ENCODE assay signal across 10 mouse cellular contexts in genomic region chr6:48785189-48785588, GRCm38 (mm10). TPM values are rescaled to one million over a fixed set of nuclear protein-coding genes. Genes with fewer than 3 reads are reported as not detected.
DNase-seq lines count a peak whose midpoint lies in the region; ATAC-seq and TF ChIP-seq lines count a peak whose summit lies in the region.
"Had no signal": no experiment of that assay in that cellular context is flagged by ENCODE, and none has a peak within 500 bp of the region (broad histone marks: within the 10 kb centered on the region; RNA-seq: fewer than 3 reads in every experiment).

No protein-coding gene starts in this region.

- TF ChIP-seq EP300 in lung, postnatal 0 days (IDR thresholded peaks at IDR 0.05): peak; percentile 88

- ATAC-seq in kidney, embryonic 14.5 days (ENCODE audit: low FRiP score, low TSS enrichment): no peak
- peak; percentile 39; the same call in 1 of the 2 replicates for ATAC-seq in embryonic facial prominence, embryonic 15.5 days (ENCODE audit: insufficient number of reproducible peaks, low FRiP score, low TSS enrichment, low read depth)
- no peak for ATAC-seq in heart, embryonic 15.5 days (replicated peaks; ENCODE audit: insufficient number of reproducible peaks, insufficient read depth, low FRiP score, low read depth)
- ATAC-seq in lung, postnatal 0 days: peak; percentile 84
- no peak for ATAC-seq in erythroblast, adult 5-6 weeks (replicated peaks; ENCODE audit: low FRiP score, poor library complexity, severe bottlenecking)

- DNase-seq in kidney, adult 9 months: peak; percentile 74
- DNase-seq in lung, postnatal 0 days (ENCODE audit: low spot score): peak; percentile 92
- DNase-seq in layer of hippocampus, adult 2 months (ENCODE audit: low spot score in 2 of 2): no peak

- H3K36me3 ChIP-seq in kidney, embryonic 14.5 days (ENCODE audit: control insufficient read depth, insufficient read depth, low read length): no peaks in the 10 kb centered on the region
- no peaks in the 10 kb centered on the region for H3K36me3 ChIP-seq in embryonic facial prominence, embryonic 15.5 days
- H3K36me3 ChIP-seq in heart, embryonic 15.5 days: no peaks in the 10 kb centered on the region
- no peaks in the 10 kb centered on the region for H3K36me3 ChIP-seq in lung, postnatal 0 days (ENCODE audit: insufficient read depth, low read length)
- H3K36me3 ChIP-seq: neural tube, embryonic 12.5 days had no signal

- no peaks in the 10 kb centered on the region; the same call in 1 of the 2 replicates for H3K9me3 ChIP-seq in kidney, embryonic 14.5 days (ENCODE audit: control insufficient read depth, low read length)
- H3K9me3 ChIP-seq in embryonic facial prominence, embryonic 15.5 days (replicated peaks): no peaks in the 10 kb centered on the region
- H3K9me3 ChIP-seq in heart, embryonic 15.5 days (replicated peaks): no peaks in the 10 kb centered on the region
- no peaks in the 10 kb centered on the region for H3K9me3 ChIP-seq in lung, postnatal 0 days (ENCODE audit: low read length)
- H3K9me3 ChIP-seq: neural tube, embryonic 12.5 days had no signal

- 75% methylated on average over 1 of the region's 1 CpGs for WGBS in kidney, embryonic 14.5 days
- 34% methylated on average over 1 of the region's 1 CpGs for WGBS in embryonic facial prominence, embryonic 15.5 days
- WGBS in heart, embryonic 15.5 days: 43% methylated on average over 1 of the region's 1 CpGs
- WGBS in lung, postnatal 0 days: 23% methylated on average over 1 of the region's 1 CpGs

- H3K4me3 ChIP-seq in kidney, embryonic 14.5 days (ENCODE audit: low read length): no peak overlapping the region
- no peak overlapping the region for H3K4me3 ChIP-seq in embryonic facial prominence, embryonic 15.5 days (replicated peaks)
- no peak overlapping the region for H3K4me3 ChIP-seq in heart, embryonic 15.5 days
- no peak overlapping the region for H3K4me3 ChIP-seq in lung, postnatal 0 days (ENCODE audit: low read depth, low read length)
- no peak overlapping the region for H3K4me3 ChIP-seq in layer of hippocampus, adult 2 months
- H3K4me3 ChIP-seq: megakaryocyte, embryonic 14.5 days; neural tube, embryonic 12.5 days had no signal

- no peaks in the 10 kb centered on the region for H3K27me3 ChIP-seq in kidney, embryonic 14.5 days (ENCODE audit: control insufficient read depth, insufficient read depth, low read length)
- no peaks in the 10 kb centered on the region for H3K27me3 ChIP-seq in embryonic facial prominence, embryonic 15.5 days
- H3K27me3 ChIP-seq in heart, embryonic 15.5 days: no peaks in the 10 kb centered on the region
- H3K27me3 ChIP-seq in lung, postnatal 0 days (replicated peaks; ENCODE audit: insufficient read depth, low read length): no peaks in the 10 kb centered on the region
- H3K27me3 ChIP-seq: megakaryocyte, embryonic 14.5 days; neural tube, embryonic 12.5 days had no signal

- TF ChIP-seq CTCF in lung, postnatal 0 days (IDR thresholded peaks at IDR 0.05): no peak
- no peak for TF ChIP-seq CTCF in layer of hippocampus, adult 2 months (conservative IDR thresholded peaks at IDR 0.05)

- H3K4me2 ChIP-seq in kidney, embryonic 14.5 days (replicated peaks; ENCODE audit: low read depth, low read length): no peak overlapping the region
- no peak overlapping the region for H3K4me2 ChIP-seq in embryonic facial prominence, embryonic 15.5 days (replicated peaks)
- H3K4me2 ChIP-seq in heart, embryonic 15.5 days: no peak overlapping the region
- no peak overlapping the region for H3K4me2 ChIP-seq in lung, postnatal 0 days (replicated peaks; ENCODE audit: low read depth, low read length)
- H3K4me2 ChIP-seq: neural tube, embryonic 12.5 days had no signal

- H3K9ac ChIP-seq in kidney, embryonic 14.5 days (ENCODE audit: low read depth, low read length): no peak overlapping the region
- H3K9ac ChIP-seq in embryonic facial prominence, embryonic 15.5 days: no peak overlapping the region
- no peak overlapping the region for H3K9ac ChIP-seq in heart, embryonic 15.5 days
- H3K9ac ChIP-seq in lung, postnatal 0 days (replicated peaks; ENCODE audit: low read depth): no peak overlapping the region
- H3K9ac ChIP-seq: neural tube, embryonic 12.5 days had no signal

- H3K27ac ChIP-seq in kidney, embryonic 14.5 days (ENCODE audit: low read depth, low read length): no peak overlapping the region
- H3K27ac ChIP-seq in embryonic facial prominence, embryonic 15.5 days (replicated peaks): no peak overlapping the region
- 0 out of 2 replicates have a peak overlapping the region, but pooled peaks have one; percentile 8 for H3K27ac ChIP-seq in heart, embryonic 15.5 days
- peak overlapping the region; percentile 17; the same call in 1 of the 2 replicates for H3K27ac ChIP-seq in lung, postnatal 0 days (ENCODE audit: low read length)
- H3K27ac ChIP-seq in layer of hippocampus, adult 2 months: no peak overlapping the region
- H3K27ac ChIP-seq: neural tube, embryonic 12.5 days had no signal

- H3K4me1 ChIP-seq in kidney, embryonic 14.5 days (ENCODE audit: control insufficient read depth, insufficient read depth, low read length): no peaks in the 10 kb centered on the region
- no peaks in the 10 kb centered on the region for H3K4me1 ChIP-seq in embryonic facial prominence, embryonic 15.5 days
- no peaks in the 10 kb centered on the region for H3K4me1 ChIP-seq in heart, embryonic 15.5 days (replicated peaks)
- peaks cover 6% of the 10 kb centered on the region; the same call in 1 of the 2 replicates for H3K4me1 ChIP-seq in lung, postnatal 0 days (ENCODE audit: insufficient read depth, low read depth, low read length)
- H3K4me1 ChIP-seq: neural tube, embryonic 12.5 days had no signal

RNA-seq across cellular contexts. Expression of gene Gimap3, which starts 14.5 kb away (rescaled TPM):
- polyA plus RNA-seq in kidney, embryonic 14.5 days (2014; fragmentation: Nextera tagmentation; extraction: Ambion mirVana): not detected in 2 replicates
- not detected in 2 replicates for polyA plus RNA-seq in embryonic facial prominence, embryonic 15.5 days (2015; fragmentation: Nextera tagmentation; extraction: Ambion mirVana)
- polyA plus RNA-seq in heart, embryonic 15.5 days (2015; fragmentation: Nextera tagmentation; extraction: Ambion mirVana): 0.08 TPM in 1 of 2 replicates, not detected in the other
- polyA plus RNA-seq in lung, postnatal 0 days (2015; fragmentation: Nextera tagmentation; extraction: Ambion mirVana): 0.31 and 0.61 TPM in 2 replicates
- not detected for total RNA-seq in layer of hippocampus, adult 2 months (2021)
- total RNA-seq in erythroblast, adult 5-6 weeks (2015; ENCODE audit: low replicate concordance): 2.1 TPM in 1 of 2 replicates, not detected in the other
- 1.1 and 2.0 TPM in 2 replicates for total RNA-seq in erythroblast, adult 5-6 weeks (2017; ENCODE audit: low replicate concordance)
- total RNA-seq: left cerebral cortex, postnatal 36 days had no signal
- polyA plus RNA-seq: neural tube, embryonic 12.5 days had no signal

RNA-seq across cellular contexts. Expression of gene Gimap5, which starts 39.2 kb away (rescaled TPM):
- 12.7 and 13.6 TPM in 2 replicates for polyA plus RNA-seq in kidney, embryonic 14.5 days (2014; fragmentation: Nextera tagmentation; extraction: Ambion mirVana)
- polyA plus RNA-seq in embryonic facial prominence, embryonic 15.5 days (2015; fragmentation: Nextera tagmentation; extraction: Ambion mirVana): 4.6 and 7.2 TPM in 2 replicates
- polyA plus RNA-seq in heart, embryonic 15.5 days (2015; fragmentation: Nextera tagmentation; extraction: Ambion mirVana): 6.2 and 9.4 TPM in 2 replicates
- polyA plus RNA-seq in lung, postnatal 0 days (2015; fragmentation: Nextera tagmentation; extraction: Ambion mirVana): 36.5 and 49.8 TPM in 2 replicates
- 1 to 10 TPM in 1 of 2 experiments, under 1 TPM in 1; 0.74 to 1.5 TPM for total RNA-seq in layer of hippocampus, adult 2 months (2021)
- total RNA-seq in erythroblast, adult 5-6 weeks (2015; ENCODE audit: low replicate concordance): 4.4 TPM in 1 of 2 replicates, not detected in the other
- 2.6 and 6.8 TPM in 2 replicates for total RNA-seq in erythroblast, adult 5-6 weeks (2017; ENCODE audit: low replicate concordance)

RNA-seq across cellular contexts. Expression of gene Gimap1, which starts 46.3 kb away (rescaled TPM):
- polyA plus RNA-seq in kidney, embryonic 14.5 days (2014; fragmentation: Nextera tagmentation; extraction: Ambion mirVana): 21.1 and 27.9 TPM in 2 replicates
- 10.5 and 13.3 TPM in 2 replicates for polyA plus RNA-seq in embryonic facial prominence, embryonic 15.5 days (2015; fragmentation: Nextera tagmentation; extraction: Ambion mirVana)
- polyA plus RNA-seq in heart, embryonic 15.5 days (2015; fragmentation: Nextera tagmentation; extraction: Ambion mirVana): 26.4 and 31.6 TPM in 2 replicates
- polyA plus RNA-seq in lung, postnatal 0 days (2015; fragmentation: Nextera tagmentation; extraction: Ambion mirVana): 61.8 and 74.6 TPM in 2 replicates
- 1 to 10 TPM; 1.5 to 3.9 TPM for total RNA-seq in layer of hippocampus, adult 2 months (2021)
- 5.0 TPM in 1 of 2 replicates, not detected in the other for total RNA-seq in erythroblast, adult 5-6 weeks (2015; ENCODE audit: low replicate concordance)
- total RNA-seq in erythroblast, adult 5-6 weeks (2017; ENCODE audit: low replicate concordance): 0.17 and 1.1 TPM in 2 replicates

RNA-seq across cellular contexts. Expression of gene Tmem176a, which starts 55.5 kb away (rescaled TPM):
- 123 and 135 TPM in 2 replicates for polyA plus RNA-seq in kidney, embryonic 14.5 days (2014; fragmentation: Nextera tagmentation; extraction: Ambion mirVana)
- 64.4 and 77.8 TPM in 2 replicates for polyA plus RNA-seq in embryonic facial prominence, embryonic 15.5 days (2015; fragmentation: Nextera tagmentation; extraction: Ambion mirVana)
- polyA plus RNA-seq in heart, embryonic 15.5 days (2015; fragmentation: Nextera tagmentation; extraction: Ambion mirVana): 59.6 and 88.1 TPM in 2 replicates
- 485 and 539 TPM in 2 replicates for polyA plus RNA-seq in lung, postnatal 0 days (2015; fragmentation: Nextera tagmentation; extraction: Ambion mirVana)
- 10 to 100 TPM; 26.0 to 30.7 TPM for total RNA-seq in layer of hippocampus, adult 2 months (2021)
- 10.4 and 12.7 TPM in 2 replicates for total RNA-seq in erythroblast, adult 5-6 weeks (2015; ENCODE audit: low replicate concordance)
- total RNA-seq in erythroblast, adult 5-6 weeks (2017; ENCODE audit: low replicate concordance): 1.4 and 3.2 TPM in 2 replicates

RNA-seq across cellular contexts. Expression of gene Tmem176b, which starts 56.1 kb away (rescaled TPM):
- 308 and 313 TPM in 2 replicates for polyA plus RNA-seq in kidney, embryonic 14.5 days (2014; fragmentation: Nextera tagmentation; extraction: Ambion mirVana)
- polyA plus RNA-seq in embryonic facial prominence, embryonic 15.5 days (2015; fragmentation: Nextera tagmentation; extraction: Ambion mirVana): 212 and 224 TPM in 2 replicates
- 191 and 255 TPM in 2 replicates for polyA plus RNA-seq in heart, embryonic 15.5 days (2015; fragmentation: Nextera tagmentation; extraction: Ambion mirVana)
- 798 and 806 TPM in 2 replicates for polyA plus RNA-seq in lung, postnatal 0 days (2015; fragmentation: Nextera tagmentation; extraction: Ambion mirVana)
- 10 to 100 TPM; 51.4 to 57.1 TPM for total RNA-seq in layer of hippocampus, adult 2 months (2021)
- 11.5 and 22.5 TPM in 2 replicates for total RNA-seq in erythroblast, adult 5-6 weeks (2015; ENCODE audit: low replicate concordance)
- total RNA-seq in erythroblast, adult 5-6 weeks (2017; ENCODE audit: low replicate concordance): 5.7 and 25.1 TPM in 2 replicates

Comparison
In these comparisons a context has a peak if more than half of its experiments do, and no peak if none do; other contexts are left out.
1. DNase-seq: peak in kidney, adult 9 months (single experiment) and lung, postnatal 0 days (single experiment); none in layer of hippocampus, adult 2 months (0 of 2).
2. ATAC-seq: peak in embryonic facial prominence, embryonic 15.5 days (single experiment) and lung, postnatal 0 days (single experiment); none in kidney, embryonic 14.5 days (single experiment), heart, embryonic 15.5 days (single experiment) and erythroblast, adult 5-6 weeks (single experiment).
3. H3K27ac ChIP-seq: peak in heart, embryonic 15.5 days (single experiment) and lung, postnatal 0 days (single experiment); none in kidney, embryonic 14.5 days (single experiment), embryonic facial prominence, embryonic 15.5 days (single experiment) and layer of hippocampus, adult 2 months (single experiment).